Mouse (Mus musculus) MEL (cell line): Measurements from ENCODE around the gene Pnkp.

Experiments
- CHD2 ChIP-seq: IDR thresholded peaks from 2 replicates; pipeline ENCODE4 v1.6.1; 2011; ENCODE audit warnings: low read length, improper control_type of control experiment
- ELF1 ChIP-seq: IDR thresholded peaks from 2 replicates; pipeline ENCODE4 v1.6.1; 2014; ENCODE audit warnings: low read depth, mild to moderate bottlenecking, inconsistent platforms, low read length, improper control_type of control experiment, moderate library complexity
- POLR2A ChIP-seq, 2 experiments: IDR thresholded peaks; 2 replicates each; pipeline ENCODE4 v1.6.1; 2011 to 2012; ENCODE audit warnings: low read length in 2 of 2, mild to moderate bottlenecking in 2 of 2, control low read depth in 1 of 2, improper control_type of control experiment in 1 of 2, low read depth in 1 of 2, moderate library complexity in 1 of 2; ENCODE audit not compliant: control insufficient read depth in 1 of 2, insufficient read depth in 1 of 2, poor library complexity in 1 of 2
- USF1 ChIP-seq: IDR thresholded peaks from 2 replicates; pipeline ENCODE4 v1.6.1; 2014; ENCODE audit warnings: low read depth, mild to moderate bottlenecking, inconsistent platforms, low read length, improper control_type of control experiment, moderate library complexity

- no peak for TF ChIP-seq POLR2A (IDR thresholded peaks at IDR 0.05; ENCODE audit: control insufficient read depth in 1 of 2, insufficient read depth in 1 of 2, low read depth in 1 of 2, low read length in 2 of 2, poor library complexity in 1 of 2)
- TF ChIP-seq USF1: no peak
- no peak for TF ChIP-seq CHD2
- no peak for TF ChIP-seq ELF1
Observed at GRCm38 (mm10) chr7:44818164-44818563, 38.8 kb upstream of the Pnkp start.
